Mouse (Mus musculus) urinary bladder, adult 18-20 months (tissue): Measurements from ENCODE around the gene Kif14.
A peak's percentile ranks its signal among the peaks of the same experiment; 100 is the strongest.

Source experiments
- DNase-seq, 2 experiments: peaks; one replicate each; pipeline ENCODE4 v3.0.0; 2022; ENCODE audit warnings: low spot score in 2 of 2, mixed read lengths in 2 of 2

Gene Kif14

GRCm38 (mm10) chr1:136466143-136466811, at the start of gene Kif14:
Gene Kif14, plus strand, starts transcription at chr1:136466343.
- peak; percentile 91 to 95 for DNase-seq

DNA sequence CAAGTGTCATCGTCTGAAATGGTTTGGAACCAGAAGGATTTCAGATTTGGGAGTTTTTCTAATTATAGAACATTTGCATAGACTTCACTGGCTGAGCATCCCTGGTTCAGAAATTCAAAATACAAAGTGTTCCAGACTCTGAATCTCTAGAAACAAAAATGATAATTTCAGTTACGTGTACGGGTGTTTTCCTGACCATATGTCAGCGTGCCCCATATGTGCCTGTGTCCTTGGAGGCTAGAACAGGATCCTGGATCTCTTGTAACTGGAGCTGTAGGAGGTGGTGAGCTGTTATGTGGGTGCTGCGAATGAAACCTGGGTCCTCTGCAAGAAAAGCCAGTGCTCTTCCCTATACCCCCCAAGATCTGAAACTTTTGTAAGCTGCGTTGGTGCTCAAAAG, 47.8 kb upstream of the Kif14 start:
- no peak for DNase-seq

- no peak for DNase-seq
These were observed 38.8 kb upstream of the Kif14 start for GRCm38 (mm10) chr1:136427166-136427969.

- DNase-seq = no peak
These were observed 37.2 kb upstream of the Kif14 start for GRCm38 (mm10) chr1:136428981-136429380.

GRCm38 (mm10) chr1:136430126-136430818, 35.9 kb upstream of the Kif14 start:
- DNase-seq = no peak

- no peak for DNase-seq
These were observed 25.4 kb upstream of the Kif14 start for GRCm38 (mm10) chr1:136440741-136441140.

- DNase-seq = no peak
These were observed 23.3 kb upstream of the Kif14 start for GRCm38 (mm10) chr1:136442809-136443208.

GRCm38 (mm10) chr1:136444555-136445255, 21.4 kb upstream of the Kif14 start:
- DNase-seq = no peak

- no peak for DNase-seq
These were observed 19.2 kb upstream of the Kif14 start for GRCm38 (mm10) chr1:136446933-136447332.

DNA sequence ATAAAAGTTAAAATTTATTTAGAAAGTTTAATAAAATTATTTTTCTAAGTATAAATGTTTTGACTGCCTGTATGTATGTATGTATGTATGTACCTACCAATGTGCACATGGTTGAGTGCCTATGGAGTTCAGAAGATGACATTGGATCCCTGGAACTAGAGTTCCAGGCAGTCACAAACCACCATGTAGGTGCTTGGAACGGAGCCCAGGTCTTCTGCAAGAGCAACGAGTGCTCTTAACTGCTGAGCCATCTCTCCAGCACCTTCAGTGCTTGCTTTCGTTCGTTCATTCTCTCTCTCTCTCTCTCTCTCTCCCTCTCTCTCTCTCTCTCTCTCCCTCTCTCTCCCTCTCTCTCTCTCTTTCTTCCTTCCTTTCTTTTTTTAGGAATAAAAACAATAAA, 18.8 kb upstream of the Kif14 start:
- no peak for DNase-seq

GRCm38 (mm10) chr1:136449541-136449940, 16.6 kb upstream of the Kif14 start:
- no peak for DNase-seq

GRCm38 (mm10) chr1:136450206-136450605, 15.9 kb upstream of the Kif14 start:
- no peak for DNase-seq

DNA sequence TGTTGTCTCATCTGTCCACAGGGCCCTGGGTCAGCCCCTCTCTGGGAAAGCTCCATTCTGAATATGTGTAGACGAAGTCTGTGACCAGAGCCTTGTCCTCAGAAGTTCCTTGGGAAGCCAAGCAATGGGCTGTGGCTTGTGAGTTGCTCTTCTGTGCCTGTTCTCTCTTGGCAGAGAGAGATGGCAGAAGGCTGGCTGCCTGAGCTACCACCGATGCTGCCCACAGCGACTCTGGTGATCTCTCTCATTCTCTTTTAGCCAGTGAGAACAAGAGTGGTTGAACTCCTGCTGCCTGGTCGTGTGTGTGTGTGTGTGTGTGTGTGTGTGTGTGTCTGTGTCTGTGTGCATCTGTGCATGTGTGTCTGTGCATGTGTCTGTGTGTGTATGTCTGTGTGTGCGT, 13.7 kb upstream of the Kif14 start:
- DNase-seq = no peak

DNA sequence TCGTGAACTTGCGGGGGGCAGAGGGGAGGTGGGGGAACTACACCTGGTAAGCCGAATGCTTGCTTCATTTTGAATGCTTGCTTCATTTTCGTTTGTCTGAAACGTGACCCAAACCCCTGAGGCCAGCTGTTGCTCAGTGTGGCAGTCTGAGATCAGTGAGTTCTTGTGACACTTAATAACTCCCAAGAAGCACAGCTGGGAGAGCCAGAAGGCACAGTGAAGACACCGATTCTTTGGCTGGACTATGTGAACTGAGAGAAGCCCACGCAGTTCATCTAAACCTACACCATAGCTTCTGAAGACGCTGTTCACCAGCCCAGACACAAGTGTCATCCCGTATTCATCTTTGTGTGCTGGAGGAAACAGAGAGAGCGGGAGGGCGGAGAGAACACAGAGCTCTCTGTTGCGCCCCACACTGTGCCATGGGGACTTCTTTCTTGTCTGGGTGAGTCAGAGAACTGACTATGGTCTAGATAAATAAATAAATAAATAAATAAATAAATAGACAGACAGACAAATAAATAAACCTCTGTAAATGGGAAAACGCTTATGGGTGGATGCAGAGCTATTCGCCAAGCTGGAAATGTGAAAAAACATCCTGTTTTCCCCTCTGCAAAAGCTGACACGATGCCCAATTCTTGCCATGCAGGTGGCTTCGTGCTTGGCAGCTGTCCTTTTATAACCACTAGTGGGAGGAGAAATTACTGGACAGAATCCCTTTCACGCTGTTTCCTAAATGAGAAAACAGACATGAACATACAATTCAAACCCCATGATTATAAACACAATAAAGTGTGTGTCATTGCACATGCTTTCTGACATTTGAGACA, 10.2 kb upstream of the Kif14 start:
- no peak for DNase-seq

DNA sequence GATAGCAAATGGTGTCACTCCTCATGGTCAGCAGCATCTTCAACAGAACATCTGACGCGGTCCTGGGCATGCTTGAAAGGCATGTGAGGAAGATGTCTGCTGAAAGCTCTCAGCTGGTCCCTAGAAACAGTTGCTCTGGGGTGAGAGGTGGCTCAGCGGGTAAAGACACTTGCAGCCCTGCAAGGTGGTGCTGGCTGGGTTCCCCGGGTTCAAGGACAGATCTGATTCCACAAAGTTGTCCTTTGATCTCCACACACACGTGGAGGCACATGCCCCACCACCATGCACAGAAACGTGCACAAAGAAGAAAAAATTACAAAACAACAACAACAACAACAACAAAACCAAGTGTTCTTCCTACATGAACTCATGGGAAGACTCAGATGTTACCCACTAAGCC, 9.4 kb upstream of the Kif14 start:
- no peak for DNase-seq

GRCm38 (mm10) chr1:136457403-136457802, 8.7 kb upstream of the Kif14 start:
- no peak for DNase-seq

GRCm38 (mm10) chr1:136458691-136459245, 7.4 kb upstream of the Kif14 start:
- DNase-seq = peak in 1 of 2 experiments; percentile 14

DNA sequence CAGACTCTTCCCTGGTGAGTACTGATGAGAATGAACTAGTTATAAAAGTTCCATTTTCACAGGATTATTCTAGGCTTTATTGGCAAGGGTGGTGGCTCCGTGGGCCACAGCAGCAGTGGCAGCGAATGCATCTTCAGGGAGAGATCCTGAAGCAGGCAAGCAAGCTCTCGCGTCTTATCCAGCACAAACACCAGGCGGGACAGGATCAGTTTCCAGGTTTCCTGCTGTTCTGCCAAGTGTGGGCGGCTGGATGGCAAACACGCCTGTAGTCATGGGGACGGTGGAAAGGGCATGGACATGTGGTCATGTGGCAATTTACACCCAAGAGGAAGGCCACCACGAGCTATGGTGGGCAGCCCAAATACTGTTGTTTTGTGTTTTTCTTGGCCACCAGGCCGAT, 3.7 kb upstream of the Kif14 start:
- no peak for DNase-seq

- DNase-seq = no peak
These were observed 975 bp upstream of the Kif14 start for GRCm38 (mm10) chr1:136465168-136465567.

- no peak for DNase-seq
These were observed 3.3 kb downstream of the Kif14 start for GRCm38 (mm10) chr1:136469408-136469807.

- DNase-seq = no peak
These were observed 4.3 kb downstream of the Kif14 start for GRCm38 (mm10) chr1:136470471-136470870.
